29 mouse cellular contexts compared by ENCODE assay signal in the genomic region with DNA sequence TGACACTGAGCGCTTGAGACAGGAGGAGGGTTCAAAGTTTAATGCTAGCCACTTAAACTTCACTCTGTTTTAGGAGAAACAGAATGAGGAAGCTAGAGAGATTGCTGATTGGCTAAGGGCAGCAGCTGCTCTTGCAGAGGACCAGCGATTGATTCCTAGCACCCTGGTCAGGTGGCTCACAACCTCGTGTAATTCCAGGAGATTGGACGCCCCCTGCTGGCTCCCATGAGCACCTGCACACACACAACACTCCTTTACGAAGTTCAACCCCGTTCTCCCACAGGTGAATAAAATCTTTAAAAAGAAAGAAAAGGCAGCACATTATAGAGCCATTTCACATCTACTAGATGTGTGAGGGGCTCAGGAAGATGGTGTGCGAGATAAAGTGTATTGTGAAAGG. TPM values are rescaled to one million over a fixed set of nuclear protein-coding genes. Genes with fewer than 3 reads are reported as not detected.
DNase-seq lines count a peak whose midpoint lies in the region; ATAC-seq and TF ChIP-seq lines count a peak whose summit lies in the region.
"Had no signal": no experiment of that assay in that cellular context is flagged by ENCODE, and none has a peak within 500 bp of the region (broad histone marks: within the 10 kb centered on the region; RNA-seq: fewer than 3 reads in every experiment).

No protein-coding gene starts in this region.

- peaks cover 11% of the 10 kb centered on the region; the same call in 1 of the 2 replicates for H3K36me3 ChIP-seq in liver, adult 2 months (ENCODE audit: control insufficient read depth, insufficient read depth, low read length)
- H3K36me3 ChIP-seq in E14TG2a.4 (ENCODE audit: insufficient read depth, low read length): peaks cover 64% of the 10 kb centered on the region
- 0 out of 2 replicates have a peak, but pooled peaks cover 6% of the 10 kb centered on the region for H3K36me3 ChIP-seq in forebrain, embryonic 15.5 days
- H3K36me3 ChIP-seq: hindbrain, embryonic 15.5 days; lung, embryonic 15.5 days; neural tube, embryonic 12.5 days had no signal

- H3K27me3 ChIP-seq in liver, adult 2 months (ENCODE audit: control insufficient read depth, insufficient read depth, low read length): no peaks in the 10 kb centered on the region
- no peaks in the 10 kb centered on the region for H3K27me3 ChIP-seq in E14TG2a.4 (ENCODE audit: insufficient read depth, low read length)
- H3K27me3 ChIP-seq in forebrain, embryonic 15.5 days: no peaks in the 10 kb centered on the region
- H3K27me3 ChIP-seq: embryonic facial prominence, embryonic 12.5 days; hindbrain, embryonic 15.5 days; limb, embryonic 12.5 days; liver, embryonic 15.5 days; lung, embryonic 15.5 days; neural tube, embryonic 12.5 days; Patski had no signal

- peaks cover 3% of the 10 kb centered on the region; the same call in 1 of the 2 replicates for H3K79me2 ChIP-seq in liver, adult 2 months (ENCODE audit: control insufficient read depth, insufficient read depth, low read length)

- no peak overlapping the region for H3K27ac ChIP-seq in gastrocnemius, adult 2 months
- no peak overlapping the region for H3K27ac ChIP-seq in liver, adult 2 months (replicated peaks; ENCODE audit: insufficient read depth, low read depth, low read length)
- no peak overlapping the region for H3K27ac ChIP-seq in forebrain, embryonic 15.5 days (replicated peaks)
- H3K27ac ChIP-seq: embryonic facial prominence, embryonic 12.5 days; hindbrain, embryonic 10.5 days; hindbrain, embryonic 15.5 days; left cerebral cortex, adult 2 months; limb, embryonic 12.5 days; liver, embryonic 15.5 days; lung, embryonic 15.5 days; midbrain, embryonic 10.5 days; neural tube, embryonic 12.5 days; stomach, postnatal 0 days had no signal

- 95% methylated on average over 7 of the region's 7 CpGs for WGBS in liver, adult 2 months
- 90% methylated on average over 7 of the region's 7 CpGs for WGBS in forebrain, embryonic 15.5 days

- H3K4me1 ChIP-seq in liver, adult 2 months (ENCODE audit: control insufficient read depth, insufficient read depth, low read length): no peaks in the 10 kb centered on the region
- H3K4me1 ChIP-seq in E14TG2a.4 (replicated peaks; ENCODE audit: low read depth, low read length): peaks cover 30% of the 10 kb centered on the region
- H3K4me1 ChIP-seq in forebrain, embryonic 15.5 days: peaks cover 8% of the 10 kb centered on the region
- H3K4me1 ChIP-seq: embryonic facial prominence, embryonic 12.5 days; limb, embryonic 12.5 days; liver, embryonic 15.5 days; lung, embryonic 15.5 days; neural tube, embryonic 12.5 days had no signal

- H3K9me3 ChIP-seq in E14TG2a.4 (ENCODE audit: low read length): peaks cover 7% of the 10 kb centered on the region; the same call in 1 of the 2 replicates
- no peaks in the 10 kb centered on the region for H3K9me3 ChIP-seq in forebrain, embryonic 15.5 days
- H3K9me3 ChIP-seq: embryonic facial prominence, embryonic 12.5 days; G1E; hindbrain, embryonic 10.5 days; hindbrain, embryonic 15.5 days; liver, embryonic 15.5 days; lung, embryonic 15.5 days; midbrain, embryonic 10.5 days had no signal

- no peak overlapping the region for H3K9ac ChIP-seq in liver, adult 2 months (ENCODE audit: low read depth, low read length)
- H3K9ac ChIP-seq in forebrain, embryonic 15.5 days (replicated peaks): no peak overlapping the region
- H3K9ac ChIP-seq: embryonic facial prominence, embryonic 12.5 days; hindbrain, embryonic 15.5 days; limb, embryonic 12.5 days; liver, embryonic 15.5 days; lung, embryonic 15.5 days; neural tube, embryonic 12.5 days had no signal

- peak; percentile 10; the same call in 1 of the 2 replicates for TF ChIP-seq CTCF in gastrocnemius, adult 2 months (IDR thresholded peaks at IDR 0.05)
- peak; percentile 19; the same call in 1 of the 2 replicates for TF ChIP-seq CTCF in liver, adult 2 months (IDR thresholded peaks at IDR 0.05; ENCODE audit: low read depth, low read length)
- peak; percentile 48 for TF ChIP-seq CTCF in E14TG2a.4 (conservative IDR thresholded peaks at IDR 0.05; ENCODE audit: low read length)

- DNase-seq in gastrocnemius, adult 2 months: no peak
- DNase-seq in gastrocnemius, postnatal 14 days: no peak
- no peak for DNase-seq in liver, adult 2 months (ENCODE audit: extremely low read depth, low read depth, low spot score)
- DNase-seq in liver (no peak), R1 (ENCODE audit: low read depth, low spot score) (peak; percentile 63)
- DNase-seq in adrenal gland, adult 2 months: no peak
- DNase-seq: cerebellum, adult 8-10 months; cerebellum, postnatal 25 days; heart, postnatal 14 days; kidney, adult 9 months; kidney, postnatal 10 days; right cerebral cortex, postnatal 4 days; thymus, postnatal 4 days had no signal

- ATAC-seq in forebrain, embryonic 15.5 days (replicated peaks): no peak
- ATAC-seq: forebrain, embryonic 14.5 days; Patski had no signal

- TF ChIP-seq POLR2A in liver, adult 2 months (IDR thresholded peaks at IDR 0.05; ENCODE audit: extremely low read depth, insufficient read depth, low read length): no peak

- no peak overlapping the region for H3K4me2 ChIP-seq in forebrain, embryonic 15.5 days (replicated peaks)
- H3K4me2 ChIP-seq: embryonic facial prominence, embryonic 12.5 days; hindbrain, embryonic 15.5 days; limb, embryonic 12.5 days; liver, embryonic 15.5 days; lung, embryonic 15.5 days; neural tube, embryonic 12.5 days had no signal

- intact Hi-C loops in gastrocnemius, adult 2 months (cut with DNase I): no loop called here
- intact Hi-C loops in gastrocnemius, postnatal 14 days (cut with DNase I; ENCODE audit: low total_unique reads): no loop called here

- no peak overlapping the region for H3K4me3 ChIP-seq in gastrocnemius, adult 2 months
- no peak overlapping the region for H3K4me3 ChIP-seq in liver, adult 2 months (ENCODE audit: insufficient read depth, low read depth, low read length)
- no peak overlapping the region for H3K4me3 ChIP-seq in E14TG2a.4 (replicated peaks; ENCODE audit: low read length)
- H3K4me3 ChIP-seq in forebrain, embryonic 15.5 days: no peak overlapping the region
- H3K4me3 ChIP-seq: embryonic facial prominence, embryonic 12.5 days; hindbrain, embryonic 10.5 days; hindbrain, embryonic 15.5 days; left cerebral cortex, adult 2 months; limb, embryonic 12.5 days; liver, embryonic 15.5 days; lung, embryonic 15.5 days; midbrain, embryonic 10.5 days; myocyte; neural tube, embryonic 12.5 days had no signal

RNA-seq across cellular contexts. Expression of a gene that starts 56.5 kb away (rescaled TPM):
- total RNA-seq in gastrocnemius, adult 2 months (2021): 10 to 100 TPM; 13.6 to 15.4 TPM
- 10 to 100 TPM; 11.1 to 12.3 TPM for total RNA-seq in gastrocnemius, postnatal 14 days (2021)
- 9.0 and 10.1 TPM in 2 replicates for total RNA-seq in liver, adult 2 months (2014; rRNA removed)
- polyA plus RNA-seq in liver, adult 2 months (2012; rRNA removed): 4.1 and 4.6 TPM in 2 replicates
- polyA plus RNA-seq in forebrain, embryonic 15.5 days (2015; fragmentation: Nextera tagmentation; extraction: Ambion mirVana): 53.9 and 55.4 TPM in 2 replicates
- total RNA-seq in adrenal gland, adult 2 months (2021): 10 to 100 TPM; 24.5 to 25.3 TPM
- 2.1 and 2.6 TPM in 2 replicates for polyA plus RNA-seq in adrenal gland, adult 2 months (2012; rRNA removed)
